Mouse (Mus musculus) adipocyte (in vitro differentiated cells): ENCODE measurements around the gene Eif4a3.

Source experiments
- DNase-seq: peaks from one replicate; pipeline ENCODE4 v3.0.0-alpha.2; 2016; ENCODE audit warnings: low spot score

Eif4a3 gene

DNA sequence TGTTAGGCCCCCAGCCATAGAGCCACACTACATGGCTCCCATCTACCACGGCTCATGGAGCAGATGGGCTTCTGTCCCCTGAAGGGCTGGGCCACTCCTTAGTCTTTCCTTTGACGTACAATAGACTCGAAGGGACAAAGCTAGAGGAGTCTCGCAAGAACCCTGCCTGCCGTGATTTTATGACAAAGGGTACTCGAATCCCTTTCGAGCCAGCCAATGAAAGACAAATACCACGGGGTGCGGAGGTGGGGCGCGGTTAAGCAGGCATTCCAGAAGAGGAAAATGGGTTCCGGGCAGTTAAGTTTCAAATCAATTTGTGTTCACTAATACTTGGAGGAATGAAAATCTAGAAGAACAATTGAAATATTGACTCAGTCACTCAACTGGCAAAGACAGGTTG lies 60.4 kb downstream of the Eif4a3 start:
- no peak for DNase-seq
